Mouse (Mus musculus) CD4-positive, CD25-positive, alpha-beta regulatory T cell, adult 4 months (primary cell): ENCODE measurements around the gene Sfmbt1. TPM values are rescaled to one million over a fixed set of nuclear protein-coding genes. Genes with fewer than 3 reads are reported as not detected.
"Not testable (repeated sequence)": the region's sequence is repeated elsewhere in the genome, so short reads cannot be mapped to it uniquely, and the experiment has no call there.

Experiments
- ATAC-seq: one replicate; pipeline ENCODE4 v1.8.0; 2017
- polyA plus RNA-seq, 2 experiments: library from polyadenylated mRNA; unstranded; fragments of 100-300 nt; shearing (Covaris generic); gene quantifications; one replicate each; pipeline ENCODE4 v1.2.1; 2017

The Sfmbt1 gene
- polyA plus RNA-seq, 2 experiments from 2014 or later = 10.8 to 12.6 TPM

- not testable (repeated sequence) for ATAC-seq
Observed at GRCm38 (mm10) chr14:30718696-30719095, 4.0 kb downstream of the Sfmbt1 start.

GRCm38 (mm10) chr14:30719514-30719913, 4.9 kb downstream of the Sfmbt1 start:
- ATAC-seq = no peak

GRCm38 (mm10) chr14:30721850-30722249, 7.2 kb downstream of the Sfmbt1 start:
- ATAC-seq = no peak

GRCm38 (mm10) chr14:30722406-30722805, 7.8 kb downstream of the Sfmbt1 start:
- peak; percentile 69 for ATAC-seq

- peak; percentile 51 for ATAC-seq
Observed at GRCm38 (mm10) chr14:30731896-30732295, 17.2 kb downstream of the Sfmbt1 start.

GRCm38 (mm10) chr14:30734665-30735064, 20.0 kb downstream of the Sfmbt1 start:
- ATAC-seq = no peak

- ATAC-seq = peak; percentile 61
Observed at GRCm38 (mm10) chr14:30735810-30736209, 21.2 kb downstream of the Sfmbt1 start.

GRCm38 (mm10) chr14:30736413-30736812, 21.8 kb downstream of the Sfmbt1 start:
- ATAC-seq = peak; percentile 39

GRCm38 (mm10) chr14:30743891-30744290, 29.2 kb downstream of the Sfmbt1 start:
- ATAC-seq = no peak

GRCm38 (mm10) chr14:30746160-30746559, 31.5 kb downstream of the Sfmbt1 start:
- no peak for ATAC-seq

GRCm38 (mm10) chr14:30757239-30757638, 42.6 kb downstream of the Sfmbt1 start:
- no peak for ATAC-seq

- no peak for ATAC-seq
Observed at GRCm38 (mm10) chr14:30761211-30761610, 46.6 kb downstream of the Sfmbt1 start.

- ATAC-seq = no peak
Observed at GRCm38 (mm10) chr14:30762131-30762903, 47.7 kb downstream of the Sfmbt1 start.

- ATAC-seq = no peak
Observed at GRCm38 (mm10) chr14:30762904-30763568, 48.4 kb downstream of the Sfmbt1 start.

- ATAC-seq = no peak
Observed at GRCm38 (mm10) chr14:30784614-30785013, 70.0 kb downstream of the Sfmbt1 start.

GRCm38 (mm10) chr14:30789471-30789870, 74.8 kb downstream of the Sfmbt1 start:
- ATAC-seq = no peak

- ATAC-seq = no peak
Observed at GRCm38 (mm10) chr14:30792871-30793270, 78.2 kb downstream of the Sfmbt1 start.

- no peak for ATAC-seq
Observed at GRCm38 (mm10) chr14:30801756-30802155, 87.1 kb downstream of the Sfmbt1 start.

GRCm38 (mm10) chr14:30821136-30821535, 106.5 kb downstream of the Sfmbt1 start:
- ATAC-seq = no peak

GRCm38 (mm10) chr14:30824456-30824995, 109.9 kb downstream of the Sfmbt1 start:
- no peak for ATAC-seq

GRCm38 (mm10) chr14:30825021-30825475, 110.4 kb downstream of the Sfmbt1 start:
- no peak for ATAC-seq

- peak; percentile 92 for ATAC-seq
Observed at GRCm38 (mm10) chr14:30825476-30826131, 111.0 kb downstream of the Sfmbt1 start, which contains the start of gene Tmem110. Gene Tmem110, plus strand, starts transcription at chr14:30825590.
